Mouse (Mus musculus) C2C12 (cell line): ENCODE data around the gene Dpp7. TPM values are rescaled to one million over a fixed set of nuclear protein-coding genes. Genes with fewer than 3 reads are reported as not detected.
A peak's percentile ranks its signal among the peaks of the same experiment; 100 is the strongest.

Experiments used
- H3K27me3 ChIP-seq: one replicate; pipeline ENCODE4 v1.6.1; 2011; ENCODE audit not compliant: control insufficient read depth, insufficient read depth, insufficient read length
- H3K36me3 ChIP-seq: one replicate; pipeline ENCODE4 v1.6.1; 2011; ENCODE audit not compliant: control insufficient read depth, insufficient read depth
- H3K4me3 ChIP-seq: one replicate; pipeline ENCODE4 v1.5.1; 2011; ENCODE audit warnings: mild to moderate bottlenecking, control low read depth; ENCODE audit not compliant: poor library complexity, insufficient read depth, severe bottlenecking
- H3K79me2 ChIP-seq: one replicate; pipeline ENCODE4 v1.6.1; 2011; ENCODE audit not compliant: control insufficient read depth, insufficient read depth
- H3K79me3 ChIP-seq: one replicate; pipeline ENCODE4 v1.6.1; 2011; ENCODE audit warnings: low read depth, control low read depth
- H3ac ChIP-seq: one replicate; pipeline ENCODE3; 2011; ENCODE audit warnings: low read depth; ENCODE audit not compliant: control insufficient read depth, insufficient read length
- CEBPB ChIP-seq: IDR thresholded peaks from one replicate; pipeline ENCODE4 v1.6.1; 2011; ENCODE audit warnings: low read depth, mild to moderate bottlenecking, control low read depth, moderate library complexity
- CTCF ChIP-seq: IDR thresholded peaks from one replicate; pipeline ENCODE4 v1.5.1; 2011; ENCODE audit not compliant: control insufficient read depth, insufficient read depth, insufficient read length
- FOSL1 ChIP-seq: IDR thresholded peaks from one replicate; pipeline ENCODE4 v1.8.0; 2011; ENCODE audit warnings: mild to moderate bottlenecking, low read length; ENCODE audit not compliant: poor library complexity, insufficient read depth, severe bottlenecking
- MAX ChIP-seq: IDR thresholded peaks from one replicate; pipeline ENCODE4 v1.6.1; 2011; ENCODE audit warnings: mild to moderate bottlenecking, control low read depth
- MYOD1 ChIP-seq: IDR thresholded peaks from one replicate; pipeline ENCODE4 v1.6.1; 2011; ENCODE audit warnings: low read depth; ENCODE audit not compliant: control insufficient read depth, insufficient read length
- MYOG ChIP-seq: IDR thresholded peaks from one replicate; pipeline ENCODE4 v1.6.1; 2011; ENCODE audit not compliant: control insufficient read depth, insufficient read length; ENCODE audit errors: extremely low read depth
- USF1 ChIP-seq: IDR thresholded peaks from one replicate; pipeline ENCODE4 v1.6.1; 2011; ENCODE audit warnings: low read depth, mild to moderate bottlenecking, control low read depth, moderate library complexity
- polyA plus RNA-seq: library from polyadenylated mRNA; unstranded; fragments of >200 nt; fragmentation: generic; extraction: Trizol; gene quantifications from one replicate; pipeline ENCODE4 v1.2.1, GENCODE M21; 2012; ENCODE audit warnings: missing spikeins

Dpp7 gene
- polyA plus RNA-seq, 1 experiment, result 22.4 TPM

GRCm38 (mm10) chr2:25354211-25354610 lies 1.9 kb downstream of the Dpp7 start:
- Histone ChIP-seq H3ac (no peak overlapping the region), H3K79me3 (peaks cover 2% of the 10 kb centered on the region), H3K79me2 (peaks cover 20% of the 10 kb centered on the region), H3K27me3 (no peaks in the 10 kb centered on the region), H3K4me3 (no peak overlapping the region), H3K36me3 (peaks cover 49% of the 10 kb centered on the region)
- TF ChIP-seq MYOD1, result no peak
- no peak for TF ChIP-seq FOSL1
- no peak for TF ChIP-seq MYOG
- no peak for TF ChIP-seq MAX
- TF ChIP-seq CEBPB, result no peak
- TF ChIP-seq CTCF, result no peak
- TF ChIP-seq USF1, result no peak

- Histone ChIP-seq H3K4me3 (no peak overlapping the region), H3K36me3 (peaks cover 83% of the 10 kb centered on the region)
- TF ChIP-seq MAX (no peak), FOSL1 (no peak), MYOD1 (no peak), MYOG (no peak), USF1 (no peak), CEBPB (no peak), CTCF (no peak)
Measured at GRCm38 (mm10) chr2:25350701-25351100, 5.5 kb downstream of the Dpp7 start.

GRCm38 (mm10) chr2:25349499-25349898 lies 6.7 kb downstream of the Dpp7 start:
- no peaks in the 10 kb centered on the region for H3K27me3 ChIP-seq

More at GRCm38 (mm10) chr2:25350701-25351100, 5.5 kb downstream of the Dpp7 start:
- no peaks in the 10 kb centered on the region for H3K27me3 ChIP-seq
- no peak overlapping the region for H3ac ChIP-seq
- peaks cover 2% of the 10 kb centered on the region for H3K79me3 ChIP-seq
- H3K79me2 ChIP-seq, result peaks cover 17% of the 10 kb centered on the region

GRCm38 (mm10) chr2:25348162-25348561 lies 8.0 kb downstream of the Dpp7 start:
- no peaks in the 10 kb centered on the region for H3K79me2 ChIP-seq
- no peak overlapping the region for H3K4me3 ChIP-seq
- no peaks in the 10 kb centered on the region for H3K27me3 ChIP-seq
- no peaks in the 10 kb centered on the region for H3K79me3 ChIP-seq
- TF ChIP-seq MYOD1 (no peak), USF1 (no peak), MYOG (no peak), FOSL1 (no peak), MAX (no peak), CTCF (no peak), CEBPB (no peak)
- H3ac ChIP-seq, result no peak overlapping the region
- peaks cover 91% of the 10 kb centered on the region for H3K36me3 ChIP-seq

More at GRCm38 (mm10) chr2:25349499-25349898, 6.7 kb downstream of the Dpp7 start:
- Histone ChIP-seq H3K79me2 (peaks cover 5% of the 10 kb centered on the region), H3ac (no peak overlapping the region), H3K36me3 (peaks cover 95% of the 10 kb centered on the region), H3K79me3 (no peaks in the 10 kb centered on the region), H3K4me3 (no peak overlapping the region)
- TF ChIP-seq CEBPB, result no peak
- TF ChIP-seq CTCF, result no peak
- TF ChIP-seq MYOD1, result no peak
- TF ChIP-seq MYOG, result no peak
- no peak for TF ChIP-seq FOSL1
- TF ChIP-seq MAX, result no peak
- no peak for TF ChIP-seq USF1

GRCm38 (mm10) chr2:25338303-25338702 lies 17.9 kb downstream of the Dpp7 start:
- H3K79me2 ChIP-seq, result peaks cover 23% of the 10 kb centered on the region
- no peaks in the 10 kb centered on the region for H3K27me3 ChIP-seq
- no peak overlapping the region for H3K4me3 ChIP-seq
- TF ChIP-seq FOSL1, result no peak
- no peak for TF ChIP-seq CEBPB
- TF ChIP-seq CTCF, result no peak
- TF ChIP-seq MYOD1, result no peak
- TF ChIP-seq MAX, result no peak
- TF ChIP-seq USF1, result no peak
- TF ChIP-seq MYOG, result no peak
- peaks cover 11% of the 10 kb centered on the region for H3K79me3 ChIP-seq
- no peak overlapping the region for H3ac ChIP-seq
- H3K36me3 ChIP-seq, result peaks cover 76% of the 10 kb centered on the region

- no peaks in the 10 kb centered on the region for H3K27me3 ChIP-seq
- peaks cover 49% of the 10 kb centered on the region for H3K36me3 ChIP-seq
- H3K79me2 ChIP-seq, result peaks cover 44% of the 10 kb centered on the region
- no peak for TF ChIP-seq FOSL1
- TF ChIP-seq MYOG, result no peak
- TF ChIP-seq MYOD1, result no peak
- no peak for TF ChIP-seq USF1
- TF ChIP-seq CEBPB, result no peak
- TF ChIP-seq CTCF, result no peak
- no peak for TF ChIP-seq MAX
- H3ac ChIP-seq, result peak overlapping the region; percentile 95
- peak overlapping the region; percentile 99 for H3K4me3 ChIP-seq
- peaks cover 27% of the 10 kb centered on the region for H3K79me3 ChIP-seq
Measured at GRCm38 (mm10) chr2:25333569-25333968, 22.6 kb downstream of the Dpp7 start.
